Mouse (Mus musculus) right cerebral cortex, postnatal 36 days (tissue): ENCODE results near the gene Mef2a.
A peak's percentile ranks its signal among the peaks of the same experiment; 100 is the strongest.

Source experiments
- DNase-seq, 2 experiments: peaks; one replicate each; pipeline ENCODE4 v3.0.0; 2022; ENCODE audit warnings: low spot score in 2 of 2, mixed read lengths in 1 of 2

The Mef2a gene

DNA sequence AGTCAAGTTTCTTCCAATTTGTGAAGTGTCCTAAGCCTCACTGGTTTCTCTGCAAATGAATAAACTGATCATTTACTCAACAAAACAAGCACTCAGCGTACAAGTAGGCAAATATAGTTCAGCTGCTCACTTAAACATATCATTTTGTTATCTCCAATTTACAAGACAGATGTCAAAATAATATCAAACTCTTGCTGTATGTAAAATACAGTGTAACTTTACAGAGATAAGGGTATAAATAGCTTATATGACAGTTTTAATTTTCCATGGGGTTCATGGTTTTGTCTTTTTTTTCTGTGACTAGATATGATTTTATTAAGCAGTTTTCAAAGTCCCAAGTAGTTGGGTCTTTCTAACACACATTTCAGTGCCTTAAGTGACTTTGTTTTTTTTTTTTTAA, 127.4 kb downstream of the Mef2a start:
- DNase-seq = no peak

- DNase-seq = no peak
Measured at GRCm38 (mm10) chr7:67243894-67244282, 128.8 kb downstream of the Mef2a start.

DNA sequence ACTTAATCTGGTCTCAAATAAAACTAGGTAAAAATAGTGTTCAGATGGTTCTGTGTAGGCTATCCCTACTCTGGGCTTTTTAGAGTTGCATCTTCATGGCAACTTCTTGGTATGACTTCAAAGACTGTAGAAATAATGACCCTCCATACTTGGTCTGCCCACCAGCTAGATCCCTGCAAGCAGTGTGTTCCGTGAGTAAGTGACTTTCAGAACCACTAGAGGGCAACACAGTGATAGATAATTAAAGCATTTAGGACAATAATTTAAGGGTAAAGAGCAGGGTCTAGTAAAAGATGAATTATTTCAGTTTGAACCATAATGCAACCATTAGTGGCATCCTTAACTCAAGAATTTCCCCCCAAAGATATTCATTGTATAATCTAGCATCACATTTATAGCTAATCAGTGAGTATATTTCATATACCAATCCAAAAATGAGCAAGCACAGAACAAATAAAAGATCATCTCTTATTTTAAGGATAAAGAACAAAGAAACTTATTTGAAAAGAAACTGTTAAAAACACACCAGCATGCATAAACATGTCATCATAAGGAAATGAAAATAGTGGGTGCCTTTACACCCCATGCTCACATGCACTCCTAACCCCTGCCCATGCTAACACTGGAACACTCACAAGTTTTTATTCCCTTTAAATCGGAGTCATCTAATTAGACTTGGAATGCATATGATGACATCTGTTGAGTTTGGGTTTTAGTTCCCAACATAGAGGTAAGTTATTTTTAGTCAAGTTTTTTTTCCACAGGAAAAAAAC, 129.4 kb downstream of the Mef2a start:
- no peak for DNase-seq

- no peak for DNase-seq
Measured at GRCm38 (mm10) chr7:67241969-67242368, 130.7 kb downstream of the Mef2a start.

DNA sequence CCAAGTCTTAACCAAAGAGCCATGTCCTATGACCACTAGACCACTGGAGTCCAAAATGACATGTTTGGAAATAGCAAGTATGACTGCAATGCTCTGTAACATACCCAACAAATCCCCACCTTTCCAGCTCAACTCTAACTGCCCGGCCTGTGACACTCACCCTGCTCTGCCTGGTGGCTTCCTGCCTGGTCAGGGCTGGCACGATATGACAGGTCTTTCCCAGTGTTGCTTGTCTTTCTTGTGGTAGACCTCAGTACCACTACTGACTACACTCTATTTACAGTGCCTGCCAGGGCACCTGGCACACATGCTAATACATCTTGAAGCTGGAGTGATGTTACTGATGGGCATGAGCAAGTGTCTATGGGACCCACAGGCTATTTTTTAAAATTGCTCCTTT, 134.9 kb downstream of the Mef2a start:
- no peak for DNase-seq

- no peak for DNase-seq
Measured at GRCm38 (mm10) chr7:67236351-67236750, 136.3 kb downstream of the Mef2a start.

DNA sequence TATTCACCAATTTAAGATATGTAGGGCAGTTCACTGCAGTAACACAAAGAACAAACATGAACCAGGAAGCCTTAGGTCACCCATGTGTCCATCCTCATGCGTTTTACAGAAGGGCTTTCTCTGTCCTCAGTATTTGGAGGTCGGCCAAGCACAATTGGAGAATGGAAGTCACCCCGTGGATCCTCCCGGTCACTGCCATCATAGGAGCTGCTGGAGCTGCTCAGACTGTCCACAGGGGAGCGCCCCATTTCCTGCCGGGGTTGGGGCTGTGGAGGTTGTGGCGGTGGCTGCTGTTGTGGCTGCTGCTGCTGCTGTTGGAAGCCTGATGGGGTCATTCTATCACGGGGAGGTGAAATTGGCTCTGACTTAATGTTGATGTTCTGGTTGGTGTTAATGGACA, 137.9 kb downstream of the Mef2a start:
- no peak for DNase-seq

- no peak for DNase-seq
Measured at GRCm38 (mm10) chr7:67232504-67232903, 140.2 kb downstream of the Mef2a start.

GRCm38 (mm10) chr7:67230640-67231140, 142.0 kb downstream of the Mef2a start:
- DNase-seq = no peak

DNA sequence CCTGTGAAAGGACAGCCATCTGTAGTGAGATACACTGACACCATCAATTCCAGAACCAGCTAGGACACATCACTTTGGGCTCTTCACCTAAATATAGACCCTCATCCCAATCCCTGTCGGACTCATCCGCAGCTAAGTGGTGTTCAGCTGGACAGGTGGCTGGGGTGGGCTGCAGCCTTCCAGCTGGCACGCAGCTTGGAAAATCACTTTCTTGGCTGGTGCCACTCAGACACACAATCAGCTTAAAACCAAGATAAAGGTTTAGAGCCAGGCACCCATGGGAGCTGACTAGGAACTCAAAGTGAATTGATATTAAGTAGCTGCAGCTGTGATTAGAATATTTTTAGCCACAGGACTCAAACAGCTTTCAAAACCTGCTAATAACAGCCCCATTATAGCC, 142.4 kb downstream of the Mef2a start:
- DNase-seq = no peak

DNA sequence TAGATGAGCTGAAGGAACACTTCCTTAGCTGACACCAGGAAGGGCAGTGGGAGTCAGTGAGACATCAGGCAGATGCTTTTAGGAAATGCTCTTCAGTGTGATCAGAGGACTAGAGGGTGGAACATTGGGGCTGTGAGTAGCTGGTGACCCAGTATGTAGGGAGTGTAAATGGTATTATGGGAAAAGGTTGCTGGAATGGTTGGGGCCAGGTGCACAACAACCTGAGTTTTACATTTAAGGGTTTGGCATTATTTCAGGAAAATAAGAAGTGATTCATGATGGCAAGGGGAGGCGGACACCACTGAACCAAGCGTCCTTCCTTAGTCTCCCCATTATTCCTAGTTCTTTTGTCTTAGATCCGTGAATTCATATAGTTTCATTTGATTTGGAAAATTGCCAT, 143.0 kb downstream of the Mef2a start:
- DNase-seq = no peak

- no peak for DNase-seq
Measured at GRCm38 (mm10) chr7:67228891-67229602, 143.6 kb downstream of the Mef2a start.

DNA sequence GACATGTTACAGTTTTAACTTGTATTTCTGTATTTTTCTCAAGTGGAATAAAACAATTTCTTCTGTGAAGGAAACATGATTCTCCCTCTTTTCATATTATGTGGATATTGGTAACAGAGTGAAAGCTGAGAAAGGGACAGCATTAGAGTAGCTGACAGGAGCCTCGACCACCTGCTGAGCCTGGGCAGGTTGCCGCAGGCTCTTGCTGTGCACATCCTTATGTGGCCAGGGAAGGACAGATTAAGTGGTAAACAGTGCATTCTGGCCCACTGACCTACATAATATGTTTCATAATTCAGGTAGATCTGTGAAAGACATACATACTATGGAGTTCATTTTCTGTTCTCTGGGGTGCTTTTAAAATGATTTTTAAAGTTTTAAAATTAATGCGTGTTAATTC, 144.3 kb downstream of the Mef2a start:
- DNase-seq = no peak

DNA sequence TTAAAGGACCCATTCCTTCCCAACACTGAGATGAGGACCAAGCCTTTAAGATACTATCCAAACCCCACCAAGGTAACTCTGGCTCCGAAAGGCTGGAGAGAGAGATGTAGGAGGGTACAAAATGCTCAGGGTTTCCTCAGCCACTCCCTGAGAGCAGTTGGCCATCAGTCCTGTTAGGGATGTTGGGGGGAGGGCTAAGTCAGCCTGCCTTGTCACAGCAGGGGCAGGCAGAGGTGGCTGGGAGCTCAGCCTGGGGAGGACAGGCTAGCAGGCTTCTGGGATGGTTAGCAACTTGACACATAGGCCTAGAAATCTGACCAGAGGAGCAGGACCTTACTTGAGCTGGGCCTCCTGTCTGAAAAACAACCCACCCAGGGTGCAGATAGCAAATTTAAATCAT, 145.1 kb downstream of the Mef2a start:
- no peak for DNase-seq

DNA sequence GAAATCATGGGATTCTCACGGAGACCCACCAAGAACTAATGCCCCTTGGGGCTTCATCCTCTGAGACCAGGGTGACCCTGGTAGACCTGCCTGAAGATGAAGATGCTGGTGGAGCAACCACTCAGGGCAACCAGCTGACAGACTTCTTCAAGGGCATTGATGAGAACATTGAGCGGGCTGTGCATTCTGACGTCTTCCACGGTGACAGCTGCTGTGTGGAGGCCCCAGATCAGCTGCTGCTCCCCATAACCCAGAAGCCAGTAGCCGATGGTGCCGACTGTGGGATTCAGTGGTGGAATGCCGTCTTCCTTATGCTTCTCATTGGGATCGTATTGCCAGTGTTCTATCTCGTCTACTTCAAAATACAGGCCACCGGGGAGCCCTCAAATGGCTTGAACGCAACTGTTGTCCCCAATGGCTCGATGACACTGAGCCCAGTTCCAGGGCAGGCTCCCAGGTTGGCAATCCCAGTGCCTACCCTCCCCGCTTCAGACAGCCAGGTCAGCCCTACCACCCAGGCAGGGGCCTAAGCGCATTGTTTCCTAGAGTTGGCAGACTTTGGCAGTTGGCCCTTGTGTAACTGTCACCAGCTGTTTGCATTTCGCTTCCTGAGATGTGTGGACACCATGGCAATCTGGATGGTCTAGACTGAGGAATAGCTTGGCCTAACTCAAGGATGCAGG, 146.6 kb downstream of the Mef2a start:
- no peak for DNase-seq

DNA sequence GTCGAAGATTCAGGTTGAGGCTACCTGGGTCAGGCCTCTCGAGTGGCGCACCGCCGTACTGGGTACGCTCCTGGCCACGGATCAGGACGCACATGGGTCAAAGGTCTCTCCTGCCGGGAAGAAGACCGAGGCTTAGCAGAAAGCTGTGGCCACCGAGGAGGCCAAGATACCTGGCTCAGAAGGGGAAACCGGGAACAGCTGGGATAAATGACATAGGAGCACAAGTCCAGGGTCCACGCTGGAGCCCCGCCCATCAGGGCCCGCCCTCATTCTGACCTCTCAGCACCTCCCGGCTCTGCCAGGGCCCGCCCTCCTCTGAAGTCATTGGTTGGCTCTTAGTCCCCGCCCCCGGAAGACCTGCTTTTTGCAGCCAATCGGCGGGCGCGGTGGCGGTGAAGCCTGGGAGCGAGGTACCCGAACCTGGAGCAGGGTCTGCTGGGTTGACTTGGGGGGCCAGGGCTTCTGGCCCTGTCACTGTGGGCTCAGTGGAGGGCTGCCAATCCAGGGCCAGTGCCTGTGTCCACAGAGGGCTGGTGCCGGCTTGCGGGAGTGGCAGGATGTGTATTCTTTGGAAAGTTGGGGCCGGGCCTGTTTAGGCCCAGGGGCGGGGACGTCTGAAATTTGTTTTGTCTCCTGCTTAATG, 150.3 kb downstream of the Mef2a start, which contains the start of gene Lysmd4:
TSS of gene Lysmd4 (plus strand) at position 325 of the 643 bp plus-strand sequence.
- DNase-seq = peak; percentile 93 to 94

DNA sequence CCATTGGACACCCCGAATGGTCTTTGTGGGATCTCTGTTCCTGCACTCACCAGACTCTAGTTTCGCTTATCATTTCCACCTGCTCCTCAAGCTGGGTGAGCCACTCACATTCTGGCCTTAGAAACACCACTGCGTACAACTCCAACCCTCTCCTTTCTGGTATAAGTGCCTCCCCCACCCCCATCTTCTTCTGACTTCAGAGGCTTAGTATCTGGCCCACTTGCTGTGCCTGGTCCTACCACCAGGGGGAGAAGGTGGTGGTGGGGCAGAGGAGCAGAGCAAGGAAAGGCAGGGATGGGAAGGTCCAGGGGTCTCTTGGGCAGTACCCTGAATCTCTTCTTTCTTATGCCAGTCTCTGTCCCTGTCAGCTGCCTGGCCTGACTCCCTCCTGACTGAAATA, 155.6 kb downstream of the Mef2a start:
- DNase-seq = no peak

DNA sequence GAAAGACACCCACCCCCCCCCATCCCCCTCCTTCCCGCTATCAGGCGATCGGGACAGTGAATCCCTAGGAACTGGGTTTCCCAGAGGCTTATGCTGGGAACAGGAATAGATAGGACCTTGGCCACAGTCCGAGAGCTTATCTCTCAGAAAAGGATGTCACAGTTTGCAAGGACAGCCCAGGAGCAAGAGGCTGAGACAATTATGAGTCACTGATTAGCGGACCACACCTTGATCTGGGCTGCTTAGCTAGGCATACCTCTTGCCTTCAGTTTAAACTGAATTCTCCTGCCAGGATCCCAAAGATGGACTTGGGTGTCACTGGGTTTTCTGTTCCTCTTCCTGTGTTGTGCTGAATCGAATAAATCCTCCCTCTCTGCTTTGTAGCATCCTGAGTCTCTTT, 156.3 kb downstream of the Mef2a start:
- no peak for DNase-seq

- DNase-seq = no peak
Measured at GRCm38 (mm10) chr7:67213589-67213988, 159.1 kb downstream of the Mef2a start.

GRCm38 (mm10) chr7:67211971-67212370, 160.7 kb downstream of the Mef2a start:
- DNase-seq = no peak

- no peak for DNase-seq
Measured at GRCm38 (mm10) chr7:67211341-67211740, 161.3 kb downstream of the Mef2a start.
